Mouse (Mus musculus): Measurements from ENCODE around the gene Sparcl1.

DNA sequence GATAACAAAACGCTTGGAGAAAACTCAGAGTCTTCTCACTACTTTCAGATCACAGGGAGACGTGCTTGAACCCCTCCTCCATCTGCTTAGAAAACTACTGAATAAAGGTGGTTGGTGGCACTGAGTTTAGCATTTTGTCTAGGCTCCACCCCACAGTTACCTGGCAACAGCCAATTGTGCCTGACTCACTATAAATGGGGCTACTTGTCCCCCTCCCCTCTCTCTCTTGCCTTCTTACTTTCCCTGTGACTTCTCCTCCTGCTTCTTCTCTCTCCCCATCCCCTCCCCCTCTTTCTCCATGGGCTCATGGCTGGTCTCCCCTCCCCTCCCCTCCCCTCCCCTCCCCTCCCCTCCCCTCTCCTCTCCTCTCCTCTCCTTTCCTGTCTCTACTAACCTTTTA is 9.4 kb downstream of the Sparcl1 start:
- TF ChIP-seq POLR2A (IDR thresholded peaks at IDR 0.05; ENCODE audit: control insufficient read depth, extremely low read depth, insufficient read depth, low read length, poor library complexity), result no peak
- TF ChIP-seq CTCF (IDR thresholded peaks at IDR 0.05; ENCODE audit: borderline replicate concordance, control insufficient read depth, extremely low read depth, insufficient read depth, low read length, poor library complexity), result no peak
